Mouse (Mus musculus): ENCODE measurements around the gene 2610528J11Rik. TPM values are rescaled to one million over a fixed set of nuclear protein-coding genes. Genes with fewer than 3 reads are reported as not detected.
A peak's percentile ranks its signal among the peaks of the same experiment; 100 is the strongest.

The 2610528J11Rik gene
- polyA plus RNA-seq, 1 experiment from 2014 or later, result 18.6 TPM

- 63% methylated on average over 5 of the region's 5 CpGs for WGBS
- no peak overlapping the region for H3K9ac ChIP-seq
- no peak for ATAC-seq (ENCODE audit: insufficient number of reproducible peaks, low FRiP score, low TSS enrichment, low read depth)
- H3K27me3 ChIP-seq, result no peaks in the 10 kb centered on the region
- H3K4me3 ChIP-seq (replicated peaks), result no peak overlapping the region
- no peaks in the 10 kb centered on the region for H3K36me3 ChIP-seq
- H3K4me1 ChIP-seq, result peaks cover 10% of the 10 kb centered on the region; the same call in 1 of the 2 replicates
- no peak overlapping the region for H3K27ac ChIP-seq (replicated peaks)
- H3K9me3 ChIP-seq (replicated peaks), result no peaks in the 10 kb centered on the region
- no peak overlapping the region for H3K4me2 ChIP-seq (replicated peaks)
Measured at GRCm38 (mm10) chr4:118518208-118518607, 8.6 kb upstream of the 2610528J11Rik start.

- H3K9ac ChIP-seq, result no peak overlapping the region
- ATAC-seq (ENCODE audit: insufficient number of reproducible peaks, low FRiP score, low TSS enrichment, low read depth), result no peak
- WGBS, result 83% methylated on average over 7 of the region's 7 CpGs
- peaks cover 4% of the 10 kb centered on the region; the same call in 1 of the 2 replicates for H3K4me1 ChIP-seq
- no peak overlapping the region for H3K27ac ChIP-seq (replicated peaks)
- H3K4me2 ChIP-seq (replicated peaks), result no peak overlapping the region
- H3K36me3 ChIP-seq, result no peaks in the 10 kb centered on the region
- H3K4me3 ChIP-seq (replicated peaks), result no peak overlapping the region
- H3K9me3 ChIP-seq (replicated peaks), result no peaks in the 10 kb centered on the region
- H3K27me3 ChIP-seq, result no peaks in the 10 kb centered on the region
Measured at GRCm38 (mm10) chr4:118522248-118522647, 4.6 kb upstream of the 2610528J11Rik start.

- no peaks in the 10 kb centered on the region for H3K9me3 ChIP-seq (replicated peaks)
- no peaks in the 10 kb centered on the region for H3K36me3 ChIP-seq
- no peak overlapping the region for H3K4me2 ChIP-seq (replicated peaks)
- no peak for ATAC-seq (ENCODE audit: insufficient number of reproducible peaks, low FRiP score, low TSS enrichment, low read depth)
- H3K4me3 ChIP-seq (replicated peaks), result no peak overlapping the region
- H3K4me1 ChIP-seq, result no peaks in the 10 kb centered on the region
- WGBS, result 79% methylated on average over 7 of the region's 7 CpGs
- no peak overlapping the region for H3K27ac ChIP-seq (replicated peaks)
- H3K27me3 ChIP-seq, result no peaks in the 10 kb centered on the region
- H3K9ac ChIP-seq, result no peak overlapping the region
Measured at GRCm38 (mm10) chr4:118523976-118524375, 2.8 kb upstream of the 2610528J11Rik start.

- ATAC-seq (ENCODE audit: insufficient number of reproducible peaks, low FRiP score, low TSS enrichment, low read depth), result no peak
- Histone ChIP-seq H3K4me1 (no peaks in the 10 kb centered on the region), H3K9me3 (replicated peaks) (no peaks in the 10 kb centered on the region), H3K36me3 (no peaks in the 10 kb centered on the region), H3K27ac (replicated peaks) (no peak overlapping the region), H3K4me3 (replicated peaks) (no peak overlapping the region), H3K9ac (no peak overlapping the region), H3K4me2 (replicated peaks) (no peak overlapping the region), H3K27me3 (no peaks in the 10 kb centered on the region)
- 76% methylated on average over 3 of the region's 3 CpGs for WGBS
Measured at GRCm38 (mm10) chr4:118525779-118526178, 1.0 kb upstream of the 2610528J11Rik start.

- Histone ChIP-seq H3K36me3 (no peaks in the 10 kb centered on the region), H3K4me2 (replicated peaks) (peak overlapping the region; percentile 36), H3K27me3 (no peaks in the 10 kb centered on the region), H3K9ac (0 out of 2 replicates have a peak overlapping the region, but pooled peaks have one; percentile 9), H3K4me3 (replicated peaks) (peak overlapping the region; percentile 34), H3K9me3 (replicated peaks) (no peaks in the 10 kb centered on the region), H3K27ac (replicated peaks) (no peak overlapping the region), H3K4me1 (no peaks in the 10 kb centered on the region)
- 42% methylated on average over 5 of the region's 5 CpGs for WGBS
- ATAC-seq (ENCODE audit: insufficient number of reproducible peaks, low FRiP score, low TSS enrichment, low read depth), result no peak
Measured at GRCm38 (mm10) chr4:118527335-118527681, 509 bp downstream of the 2610528J11Rik start.

GRCm38 (mm10) chr4:118527720-118528119 is 921 bp downstream of the 2610528J11Rik start:
- H3K27me3 ChIP-seq, result no peaks in the 10 kb centered on the region
- ATAC-seq (ENCODE audit: insufficient number of reproducible peaks, low FRiP score, low TSS enrichment, low read depth), result no peak
- no peaks in the 10 kb centered on the region for H3K4me1 ChIP-seq
- no peaks in the 10 kb centered on the region for H3K36me3 ChIP-seq
- 0 out of 2 replicates have a peak overlapping the region, but pooled peaks have one; percentile 34 for H3K4me3 ChIP-seq (replicated peaks)
- no peaks in the 10 kb centered on the region for H3K9me3 ChIP-seq (replicated peaks)
- no peak overlapping the region for H3K27ac ChIP-seq (replicated peaks)
- WGBS, result 73% methylated on average over 6 of the region's 6 CpGs
- no peak overlapping the region for H3K9ac ChIP-seq
- H3K4me2 ChIP-seq (replicated peaks), result 0 out of 2 replicates have a peak overlapping the region, but pooled peaks have one; percentile 36

GRCm38 (mm10) chr4:118532663-118533062 is 5.9 kb downstream of the 2610528J11Rik start:
- no peak overlapping the region for H3K9ac ChIP-seq
- no peak overlapping the region for H3K27ac ChIP-seq (replicated peaks)
- no peaks in the 10 kb centered on the region for H3K36me3 ChIP-seq
- no peaks in the 10 kb centered on the region for H3K4me1 ChIP-seq
- 67% methylated on average over 5 of the region's 5 CpGs for WGBS
- H3K27me3 ChIP-seq, result no peaks in the 10 kb centered on the region
- no peak for ATAC-seq (ENCODE audit: insufficient number of reproducible peaks, low FRiP score, low TSS enrichment, low read depth)
- no peak overlapping the region for H3K4me3 ChIP-seq (replicated peaks)
- H3K4me2 ChIP-seq (replicated peaks), result no peak overlapping the region
- no peaks in the 10 kb centered on the region for H3K9me3 ChIP-seq (replicated peaks)

GRCm38 (mm10) chr4:118533156-118533555 is 6.4 kb downstream of the 2610528J11Rik start:
- ATAC-seq (ENCODE audit: insufficient number of reproducible peaks, low FRiP score, low TSS enrichment, low read depth), result no peak
- 39% methylated on average over 3 of the region's 4 CpGs for WGBS

GRCm38 (mm10) chr4:118533605-118534004 is 6.8 kb downstream of the 2610528J11Rik start:
- Histone ChIP-seq H3K27me3 (no peaks in the 10 kb centered on the region), H3K4me1 (no peaks in the 10 kb centered on the region), H3K4me3 (replicated peaks) (no peak overlapping the region), H3K36me3 (no peaks in the 10 kb centered on the region), H3K9me3 (replicated peaks) (no peaks in the 10 kb centered on the region), H3K4me2 (replicated peaks) (no peak overlapping the region), H3K9ac (no peak overlapping the region), H3K27ac (replicated peaks) (no peak overlapping the region)
- ATAC-seq (ENCODE audit: insufficient number of reproducible peaks, low FRiP score, low TSS enrichment, low read depth), result no peak
- WGBS, result 71% methylated on average over 7 of the region's 7 CpGs

More at GRCm38 (mm10) chr4:118533156-118533555, 6.4 kb downstream of the 2610528J11Rik start:
- Histone ChIP-seq H3K9ac (no peak overlapping the region), H3K4me3 (replicated peaks) (no peak overlapping the region), H3K27me3 (no peaks in the 10 kb centered on the region), H3K27ac (replicated peaks) (no peak overlapping the region), H3K36me3 (no peaks in the 10 kb centered on the region), H3K4me2 (replicated peaks) (no peak overlapping the region), H3K4me1 (no peaks in the 10 kb centered on the region), H3K9me3 (replicated peaks) (no peaks in the 10 kb centered on the region)

GRCm38 (mm10) chr4:118535610-118536009 is 8.8 kb downstream of the 2610528J11Rik start:
- H3K4me2 ChIP-seq (replicated peaks), result no peak overlapping the region
- no peak overlapping the region for H3K9ac ChIP-seq
- no peaks in the 10 kb centered on the region for H3K27me3 ChIP-seq
- no peaks in the 10 kb centered on the region for H3K9me3 ChIP-seq (replicated peaks)
- no peak overlapping the region for H3K4me3 ChIP-seq (replicated peaks)
- H3K4me1 ChIP-seq, result no peaks in the 10 kb centered on the region
- ATAC-seq (ENCODE audit: insufficient number of reproducible peaks, low FRiP score, low TSS enrichment, low read depth), result no peak
- no peaks in the 10 kb centered on the region for H3K36me3 ChIP-seq
- WGBS, result 83% methylated on average over 6 of the region's 6 CpGs
- H3K27ac ChIP-seq (replicated peaks), result no peak overlapping the region

GRCm38 (mm10) chr4:118537801-118538200 is 11.0 kb downstream of the 2610528J11Rik start:
- no peak overlapping the region for H3K4me3 ChIP-seq (replicated peaks)
- H3K4me1 ChIP-seq, result 0 out of 2 replicates have a peak, but pooled peaks cover under 1% of the 10 kb centered on the region
- 31% methylated on average over 6 of the region's 6 CpGs for WGBS
- H3K27ac ChIP-seq (replicated peaks), result no peak overlapping the region
- no peak overlapping the region for H3K9ac ChIP-seq
- no peaks in the 10 kb centered on the region for H3K27me3 ChIP-seq
- H3K9me3 ChIP-seq (replicated peaks), result no peaks in the 10 kb centered on the region
- H3K36me3 ChIP-seq, result no peaks in the 10 kb centered on the region
- no peak overlapping the region for H3K4me2 ChIP-seq (replicated peaks)
- no peak for ATAC-seq (ENCODE audit: insufficient number of reproducible peaks, low FRiP score, low TSS enrichment, low read depth)

- Histone ChIP-seq H3K4me3 (replicated peaks) (no peak overlapping the region), H3K9ac (no peak overlapping the region), H3K9me3 (replicated peaks) (no peaks in the 10 kb centered on the region), H3K27ac (replicated peaks) (no peak overlapping the region), H3K36me3 (no peaks in the 10 kb centered on the region), H3K4me1 (peaks cover 13% of the 10 kb centered on the region; the same call in 1 of the 2 replicates), H3K27me3 (no peaks in the 10 kb centered on the region), H3K4me2 (replicated peaks) (no peak overlapping the region)
- WGBS, result 19% methylated on average over 10 of the region's 10 CpGs
- ATAC-seq (ENCODE audit: insufficient number of reproducible peaks, low FRiP score, low TSS enrichment, low read depth), result no peak
Measured at GRCm38 (mm10) chr4:118539904-118540303, 13.1 kb downstream of the 2610528J11Rik start.

All from embryonic facial prominence, embryonic 15.5 days (tissue).